ENCODE assay signal across 14 mouse cellular contexts in the genomic region with DNA sequence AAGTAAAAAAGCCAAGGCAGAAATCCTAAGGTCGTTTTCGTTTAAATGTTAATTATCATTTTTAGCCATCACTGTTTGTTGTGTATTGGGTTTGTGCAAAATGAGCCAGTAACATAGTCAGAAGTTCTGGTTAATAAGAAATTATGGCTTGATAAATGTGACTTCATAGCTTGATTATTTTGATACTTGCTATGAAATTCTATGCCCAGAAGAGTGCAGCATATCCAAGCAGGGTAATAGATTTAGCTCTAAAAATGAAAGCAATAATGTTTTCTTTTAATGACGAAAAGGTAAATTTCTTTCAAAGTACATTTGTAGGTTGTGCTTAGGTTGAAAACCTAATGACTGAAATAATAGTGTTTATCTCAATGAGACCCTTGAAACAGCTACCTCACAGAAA. TPM values are rescaled to one million over a fixed set of nuclear protein-coding genes. Genes with fewer than 3 reads are reported as not detected.
DNase-seq lines count a peak whose midpoint lies in the region; ATAC-seq and TF ChIP-seq lines count a peak whose summit lies in the region.
"Had no signal": no experiment of that assay in that cellular context is flagged by ENCODE, and none has a peak within 500 bp of the region (broad histone marks: within the 10 kb centered on the region; RNA-seq: fewer than 3 reads in every experiment).

No protein-coding gene starts in this region.

- H3K9ac ChIP-seq in heart, postnatal 0 days (replicated peaks; ENCODE audit: low read depth, low read length), result no peak overlapping the region
- H3K9ac ChIP-seq in lung, embryonic 15.5 days, result no peak overlapping the region
- H3K9ac ChIP-seq: limb, embryonic 12.5 days; neural tube, embryonic 13.5 days had no signal

- H3K27me3 ChIP-seq in heart, postnatal 0 days (ENCODE audit: control insufficient read depth, insufficient read depth, low read length), result no peaks in the 10 kb centered on the region
- no peaks in the 10 kb centered on the region for H3K27me3 ChIP-seq in lung, embryonic 15.5 days
- H3K27me3 ChIP-seq: limb, embryonic 12.5 days had no signal

- peaks cover 18% of the 10 kb centered on the region for H3K4me1 ChIP-seq in heart, postnatal 0 days (ENCODE audit: control insufficient read depth, insufficient read depth)
- peaks cover 15% of the 10 kb centered on the region for H3K4me1 ChIP-seq in lung, embryonic 15.5 days
- peaks cover 4% of the 10 kb centered on the region; the same call in 1 of the 2 replicates for H3K4me1 ChIP-seq in brown adipose tissue, adult 24 weeks (ENCODE audit: control insufficient read depth, insufficient read depth, insufficient read length, low read length)

- no peaks in the 10 kb centered on the region for H3K36me3 ChIP-seq in heart, postnatal 0 days (replicated peaks; ENCODE audit: control insufficient read depth, insufficient read depth, low read length)
- H3K36me3 ChIP-seq in lung, embryonic 15.5 days, result no peaks in the 10 kb centered on the region
- H3K36me3 ChIP-seq: G1E; limb, embryonic 12.5 days; neural tube, embryonic 13.5 days had no signal

- no peak overlapping the region for H3K27ac ChIP-seq in heart, postnatal 0 days (ENCODE audit: low read depth)
- no peak overlapping the region for H3K27ac ChIP-seq in lung, embryonic 15.5 days
- H3K27ac ChIP-seq in brown adipose tissue, adult 24 weeks (replicated peaks; ENCODE audit: low read depth, low read length), result peak overlapping the region; percentile 27; the same call in 1 of the 2 replicates
- H3K27ac ChIP-seq: limb, embryonic 12.5 days; neural tube, embryonic 13.5 days had no signal

- no peak for TF ChIP-seq EP300 in heart, postnatal 0 days (IDR thresholded peaks at IDR 0.05; ENCODE audit: low read depth)

- no peak overlapping the region for H3K4me3 ChIP-seq in heart, postnatal 0 days (ENCODE audit: low read depth, low read length)
- H3K4me3 ChIP-seq in lung, embryonic 15.5 days, result no peak overlapping the region
- H3K4me3 ChIP-seq in brown adipose tissue, adult 24 weeks (ENCODE audit: insufficient read depth, low read depth, low read length), result no peak overlapping the region

- TF ChIP-seq CTCF in heart, postnatal 0 days (IDR thresholded peaks at IDR 0.05; ENCODE audit: low read depth), result peak; percentile 44; the same call in 1 of the 2 replicates

- ATAC-seq in heart, postnatal 0 days (ENCODE audit: insufficient read depth, low read depth), result no peak
- no peak for ATAC-seq in lung, embryonic 15.5 days (ENCODE audit: borderline replicate concordance, extremely low read depth, low FRiP score, low TSS enrichment)
- ATAC-seq: intestine, embryonic 16.5 days had no signal

- DNase-seq in heart, postnatal 0 days (ENCODE audit: low spot score), result peak; percentile 18
- no peak for DNase-seq in heart, adult 18-20 months
- no peak for DNase-seq in lung, postnatal 36 days
- DNase-seq in naive thymus-derived CD4-positive, alpha-beta T cell, adult 2 months (ENCODE audit: low read depth), result peak; percentile 32
- DNase-seq in adrenal gland, postnatal 36 days, result no peak
- no peak for DNase-seq in T-cell, adult 2 months (ENCODE audit: low spot score)
- DNase-seq: gastrocnemius, postnatal 10 days; layer of hippocampus, adult 9-11 months had no signal

- 52% methylated on average over 3 of the region's 3 CpGs for WGBS in heart, postnatal 0 days
- WGBS in lung, embryonic 15.5 days, result 50% methylated on average over 3 of the region's 3 CpGs

- H3K4me2 ChIP-seq in heart, postnatal 0 days (ENCODE audit: low read depth, low read length), result 0 out of 2 replicates have a peak overlapping the region, but pooled peaks have one; percentile 96
- peak overlapping the region; percentile 100; the same call in 1 of the 2 replicates for H3K4me2 ChIP-seq in lung, embryonic 15.5 days

- no peaks in the 10 kb centered on the region for H3K9me3 ChIP-seq in heart, postnatal 0 days (replicated peaks; ENCODE audit: control insufficient read depth, low read length)
- H3K9me3 ChIP-seq in lung, embryonic 15.5 days, result no peaks in the 10 kb centered on the region
- H3K9me3 ChIP-seq: limb, embryonic 12.5 days; neural tube, embryonic 13.5 days had no signal

RNA-seq across cellular contexts. Expression of a gene that starts 0.6 kb away (rescaled TPM):
- 17.6 and 23.1 TPM in 2 replicates for total RNA-seq in heart, postnatal 0 days (2014; rRNA removed; ENCODE audit: low replicate concordance)
- polyA plus RNA-seq in heart, postnatal 0 days (2015; fragmentation: Nextera tagmentation; extraction: Ambion mirVana), result 3.3 and 3.5 TPM in 2 replicates
- total RNA-seq in heart, adult 18-20 months (2021), result 10 to 100 TPM; 38.3 to 46.0 TPM
- polyA plus RNA-seq in lung, embryonic 15.5 days (2015; fragmentation: Nextera tagmentation; extraction: Ambion mirVana), result 2.9 and 4.1 TPM in 2 replicates
- polyA plus RNA-seq in brown adipose tissue, adult 24 weeks (2012; ENCODE audit: insufficient read depth, insufficient read length, missing spikeins), result 7.7 and 9.8 TPM in 2 replicates
- 100 to 1,000 TPM in 1 of 2 experiments, 10 to 100 TPM in 1; 28.4 to 160 TPM for total RNA-seq in adrenal gland, postnatal 36 days (2021)

Comparison
In these comparisons a context has a peak if more than half of its experiments do, and no peak if none do; other contexts are left out.
1. DNase-seq: peak in heart, postnatal 0 days (single experiment) and naive thymus-derived CD4-positive, alpha-beta T cell, adult 2 months (single experiment); none in heart, adult 18-20 months (0 of 2), lung, postnatal 36 days (single experiment), adrenal gland, postnatal 36 days (0 of 2) and T-cell, adult 2 months (single experiment).